Mouse (Mus musculus) c-Kit-positive CD71-positive TER-119-negative erythroid progenitor cells, embryonic 14.5 days (primary cell): ENCODE data around the gene Nsmce4a.
"Not testable (repeated sequence)": the region's sequence is repeated elsewhere in the genome, so short reads cannot be mapped to it uniquely, and the experiment has no call there.

Source experiments
- DNase-seq: peaks from one replicate; pipeline ENCODE4 v3.0.0-alpha.2; 2013; ENCODE audit warnings: low read depth

Nsmce4a gene

GRCm38 (mm10) chr7:130535174-130535573, 37.7 kb downstream of the Nsmce4a start:
- no peak for DNase-seq

DNA sequence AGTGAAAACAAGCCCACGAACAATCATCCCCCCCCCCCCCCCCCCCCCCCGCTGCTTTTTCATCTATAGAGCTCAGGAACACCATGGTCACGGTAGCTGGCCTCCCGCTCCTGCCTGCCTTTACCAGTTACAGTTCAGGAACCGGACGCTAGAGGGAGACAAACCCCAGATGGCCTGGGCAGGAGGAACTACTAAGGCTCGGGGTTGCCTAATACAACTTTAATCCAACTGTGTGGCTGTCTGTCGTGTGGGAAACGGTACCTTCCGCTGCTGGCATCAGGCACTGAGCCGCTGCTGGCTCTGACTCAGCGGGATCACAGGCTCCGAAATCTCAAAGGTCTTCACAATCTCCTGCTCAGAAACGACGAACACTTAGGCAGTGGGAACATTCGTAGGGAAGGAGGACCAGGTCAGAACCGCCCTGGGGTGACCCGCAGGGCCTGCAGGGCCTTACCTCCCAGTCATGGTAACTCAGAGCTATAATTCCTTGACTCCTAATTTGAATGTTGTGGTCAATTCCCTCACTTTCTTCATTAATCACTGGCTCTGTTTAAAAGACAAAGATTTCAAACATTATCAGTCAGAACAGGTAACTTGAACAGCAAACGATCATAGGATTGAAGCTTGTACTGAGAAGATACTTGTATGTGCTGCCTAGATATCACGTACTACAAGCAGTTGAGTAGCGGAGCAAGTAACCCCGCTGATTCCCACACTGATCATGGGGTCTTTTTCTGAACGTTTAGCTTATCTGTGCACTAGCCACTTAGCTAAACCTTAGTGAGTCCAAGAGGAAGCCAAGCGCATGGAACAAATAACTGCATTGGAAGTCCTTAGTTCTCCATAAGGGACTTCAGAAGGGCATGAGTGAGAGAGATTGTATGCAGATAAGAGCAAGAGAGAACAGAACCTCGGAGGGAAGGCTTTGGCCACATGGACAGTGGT, 39.3 kb downstream of the Nsmce4a start:
- peak; percentile 80 for DNase-seq

GRCm38 (mm10) chr7:130531138-130531537, 41.8 kb downstream of the Nsmce4a start:
- not testable (repeated sequence) for DNase-seq

GRCm38 (mm10) chr7:130527306-130527705, 45.6 kb downstream of the Nsmce4a start:
- DNase-seq: no peak

- DNase-seq: no peak
These were observed 49.5 kb downstream of the Nsmce4a start for GRCm38 (mm10) chr7:130523451-130523850.

- no peak for DNase-seq
These were observed 52.0 kb downstream of the Nsmce4a start for GRCm38 (mm10) chr7:130520812-130521422.

GRCm38 (mm10) chr7:130520049-130520425, 52.9 kb downstream of the Nsmce4a start, which contains the start of gene Ate1:
Gene Ate1 (minus strand): TSS chr7:130520369.
- DNase-seq: no peak

- DNase-seq: peak; percentile 86
These were observed 53.5 kb downstream of the Nsmce4a start for GRCm38 (mm10) chr7:130519096-130520048.

GRCm38 (mm10) chr7:130518213-130519095, 54.5 kb downstream of the Nsmce4a start:
- no peak for DNase-seq

DNA sequence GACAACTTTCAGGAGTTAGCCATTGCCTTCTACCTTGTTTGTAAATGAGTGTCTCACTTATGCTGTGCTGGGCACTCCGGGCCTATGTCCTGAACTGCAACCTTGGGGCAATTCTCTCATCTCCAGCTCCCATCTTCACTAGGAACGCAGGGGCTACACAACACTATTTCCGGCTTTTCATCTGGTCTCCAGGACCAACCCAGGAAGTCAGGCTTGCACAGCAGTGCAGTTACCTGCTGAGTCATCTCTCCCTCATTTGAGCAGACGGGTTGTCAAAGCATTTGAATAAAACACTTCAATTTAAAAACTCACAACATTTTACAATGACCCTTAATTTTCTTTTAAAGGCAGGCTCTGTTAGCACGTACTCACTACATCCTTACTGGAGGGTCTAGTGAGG, 62.7 kb downstream of the Nsmce4a start:
- DNase-seq: no peak

DNA sequence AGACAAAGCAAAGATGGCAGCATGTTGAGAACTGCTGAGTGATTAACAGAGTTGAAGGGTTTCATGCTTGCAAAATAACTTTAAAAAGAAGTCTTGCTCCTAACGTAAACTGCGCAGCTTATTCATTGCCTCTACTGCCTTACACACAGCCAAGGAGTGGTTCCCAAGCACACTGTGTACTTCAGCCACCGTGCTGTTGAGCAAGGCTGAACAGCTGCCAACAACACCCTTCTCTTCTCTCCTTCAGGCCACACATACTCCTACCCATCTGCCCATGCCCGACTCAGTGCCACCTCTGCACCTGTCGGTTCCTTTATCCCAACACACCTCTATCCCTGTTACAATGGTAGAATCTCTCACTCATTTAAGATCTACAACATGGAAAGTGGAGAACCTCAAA, 69.9 kb downstream of the Nsmce4a start:
- DNase-seq: no peak

DNA sequence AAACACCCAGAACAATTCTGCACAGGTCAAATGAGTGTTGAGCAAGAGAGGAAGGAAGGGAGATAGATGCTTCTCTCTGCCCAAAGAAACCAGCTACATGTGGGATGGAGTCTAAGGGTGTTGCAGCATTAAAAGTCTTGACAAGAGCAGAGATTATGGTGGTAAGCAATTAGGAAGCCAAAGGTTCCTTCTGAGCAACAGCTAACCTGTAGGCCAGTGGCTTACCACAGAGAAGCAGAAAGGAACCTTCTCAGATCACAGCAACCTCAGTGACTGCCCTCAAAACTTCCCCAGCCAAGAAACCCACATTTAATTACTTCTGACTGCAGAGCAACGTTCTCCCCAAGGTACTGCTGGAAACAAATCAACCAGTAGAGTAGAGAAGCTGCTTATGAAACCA, 71.4 kb downstream of the Nsmce4a start:
- DNase-seq: no peak

DNA sequence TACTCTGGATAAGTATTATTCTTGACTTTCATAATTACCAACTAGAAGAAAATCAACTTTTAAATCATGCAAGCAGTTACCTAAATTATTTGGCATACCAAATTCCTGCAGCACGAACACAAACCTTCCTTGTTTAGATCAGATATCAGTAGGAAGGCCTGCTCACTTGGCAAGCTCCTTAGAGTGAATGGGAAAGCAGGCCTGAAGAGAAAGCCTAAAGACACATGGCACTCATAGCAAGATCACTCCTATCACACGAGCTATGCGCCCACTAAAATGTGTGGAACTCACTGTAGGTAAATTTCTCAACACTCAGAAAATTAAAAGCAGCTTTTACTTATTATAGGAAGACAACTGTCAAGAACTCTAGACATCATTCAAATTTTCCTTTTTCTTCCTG, 79.6 kb downstream of the Nsmce4a start:
- no peak for DNase-seq

DNA sequence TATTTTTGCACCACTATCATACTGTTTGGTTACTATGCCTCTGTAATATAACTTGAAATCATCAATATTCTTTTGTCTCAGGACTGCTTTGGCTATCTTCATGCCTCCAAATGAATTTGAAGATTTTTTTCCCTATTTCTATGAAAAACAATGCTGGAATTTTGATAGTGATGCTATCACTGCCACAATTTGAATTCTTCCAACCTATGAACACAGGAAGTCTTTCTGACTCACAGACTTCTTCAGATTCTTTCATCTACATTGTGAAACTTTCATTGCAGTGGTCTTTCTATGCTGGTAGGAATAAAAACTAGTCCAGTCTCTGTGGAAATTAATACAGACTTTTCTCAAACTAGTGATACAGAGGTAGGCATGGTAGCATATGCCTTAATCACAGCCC, 80.9 kb downstream of the Nsmce4a start:
- no peak for DNase-seq
